Mouse (Mus musculus): Measurements from ENCODE around the gene Rbfox1.

DNA sequence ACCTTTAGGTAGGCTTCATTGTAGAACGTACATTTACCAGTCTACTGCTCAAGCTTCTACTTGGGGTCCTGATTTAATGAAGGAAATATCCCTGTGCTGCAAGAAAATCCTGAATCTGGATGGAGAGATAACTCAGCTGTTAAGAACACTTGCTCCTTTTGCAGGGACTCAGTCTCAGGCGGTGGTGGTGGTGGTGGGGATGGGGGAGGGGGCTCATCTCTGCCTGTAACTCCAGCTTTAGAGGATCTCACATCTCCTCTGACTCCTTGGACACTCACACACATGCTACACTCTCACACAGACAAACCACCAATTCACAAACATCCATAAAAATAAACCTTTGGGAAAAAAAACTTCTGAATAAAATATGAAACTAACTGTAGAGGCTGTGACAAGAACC is 1101.3 kb downstream of the Rbfox1 start:
- TF ChIP-seq CTCF (IDR thresholded peaks at IDR 0.05; ENCODE audit: low read depth), result no peak
- no peak for TF ChIP-seq EP300 (optimal IDR thresholded peaks at IDR 0.05)
